Mouse (Mus musculus): ENCODE results near the gene Bank1. TPM values are rescaled to one million over a fixed set of nuclear protein-coding genes. Genes with fewer than 3 reads are reported as not detected.
A peak's percentile ranks its signal among the peaks of the same experiment; 100 is the strongest.

Gene Bank1
- total RNA-seq, 2 experiments from 2014 or later: 0.36 to 0.62 TPM

GRCm38 (mm10) chr3:136100973-136101500, 224.8 kb downstream of the Bank1 start:
- no peak for DNase-seq

- no peak for DNase-seq
These were observed 225.6 kb downstream of the Bank1 start for GRCm38 (mm10) chr3:136100292-136100691.

GRCm38 (mm10) chr3:136086948-136087660, 238.8 kb downstream of the Bank1 start:
- DNase-seq: no peak

- DNase-seq: no peak
These were observed 239.4 kb downstream of the Bank1 start for GRCm38 (mm10) chr3:136086431-136086830.

- no peak for DNase-seq
These were observed 240.8 kb downstream of the Bank1 start for GRCm38 (mm10) chr3:136085077-136085476.

- peak; percentile 9 for DNase-seq
These were observed 241.8 kb downstream of the Bank1 start for GRCm38 (mm10) chr3:136084066-136084465.

GRCm38 (mm10) chr3:136081264-136081663, 244.6 kb downstream of the Bank1 start:
- no peak for DNase-seq

GRCm38 (mm10) chr3:136078535-136078934, 247.3 kb downstream of the Bank1 start:
- no peak for DNase-seq

- DNase-seq: no peak
These were observed 255.5 kb downstream of the Bank1 start for GRCm38 (mm10) chr3:136070394-136070793.

GRCm38 (mm10) chr3:136061907-136062306, 264.0 kb downstream of the Bank1 start:
- DNase-seq: no peak

GRCm38 (mm10) chr3:136050635-136051034, 275.2 kb downstream of the Bank1 start:
- DNase-seq: no peak

- no peak for DNase-seq
These were observed 275.7 kb downstream of the Bank1 start for GRCm38 (mm10) chr3:136050215-136050614.

- DNase-seq: no peak
These were observed 277.8 kb downstream of the Bank1 start for GRCm38 (mm10) chr3:136048026-136048425.

GRCm38 (mm10) chr3:136045381-136045780, 280.5 kb downstream of the Bank1 start:
- DNase-seq: no peak

GRCm38 (mm10) chr3:136040041-136040440, 285.8 kb downstream of the Bank1 start:
- no peak for DNase-seq

GRCm38 (mm10) chr3:136039446-136039845, 286.4 kb downstream of the Bank1 start:
- no peak for DNase-seq

- DNase-seq: no peak
These were observed 288.6 kb downstream of the Bank1 start for GRCm38 (mm10) chr3:136037254-136037653.

- DNase-seq: no peak
These were observed 290.1 kb downstream of the Bank1 start for GRCm38 (mm10) chr3:136035784-136036183.

GRCm38 (mm10) chr3:136024876-136025275, 301.0 kb downstream of the Bank1 start:
- no peak for DNase-seq

- no peak for DNase-seq
These were observed 308.3 kb downstream of the Bank1 start for GRCm38 (mm10) chr3:136017517-136017916.

GRCm38 (mm10) chr3:136010616-136011015, 315.2 kb downstream of the Bank1 start:
- no peak for DNase-seq

GRCm38 (mm10) chr3:136007846-136008245, 318.0 kb downstream of the Bank1 start:
- peak; percentile 71 for DNase-seq

GRCm38 (mm10) chr3:136007081-136007828, 318.6 kb downstream of the Bank1 start:
- DNase-seq: peak; percentile 12

Measured in heart, postnatal 4 days (tissue).